Mouse (Mus musculus) erythroblast, adult 5-6 weeks (primary cell): ENCODE measurements around the gene Atxn10. TPM values are rescaled to one million over a fixed set of nuclear protein-coding genes. Genes with fewer than 3 reads are reported as not detected.

Experiments used
- ATAC-seq: replicated peaks from 2 replicates; pipeline ENCODE4 v1.8.0; 2016; ENCODE audit warnings: moderate number of reproducible peaks, mild to moderate bottlenecking, moderate TSS enrichment, inconsistent platforms; ENCODE audit not compliant: poor library complexity, low FRiP score, severe bottlenecking
- total RNA-seq, 2 experiments: library from RNA; stranded (forward) in 1 of 2; stranded (reverse) in 1 of 2; fragments of 150-400 nt in 1 of 2; fragments of 200-764, 138-1000 nt in 1 of 2; gene quantifications; 2 replicates each; pipeline versions ENCODE4 v1.2.3 to v1.2.4; 2015 to 2017; ENCODE audit warnings: low replicate concordance in 2 of 2

The Atxn10 gene
- total RNA-seq, 2 experiments from 2014 or later, result 22.3 to 35.0 TPM

- ATAC-seq, result no peak
Observed at GRCm38 (mm10) chr15:85507370-85508014, 171.4 kb downstream of the Atxn10 start.

Other genes starting within 250 kb of the Atxn10 start
- not detected in 2 replicates for gene Smc1b, start 204.3 kb upstream of the Atxn10 start, total RNA-seq (2015; ENCODE audit: low replicate concordance)
- gene Smc1b, start 204.3 kb upstream of the Atxn10 start, total RNA-seq (2017; ENCODE audit: low replicate concordance), result not detected in 2 replicates
- gene Ribc2, start 204.2 kb upstream of the Atxn10 start, total RNA-seq (2015; ENCODE audit: low replicate concordance), result not detected in 2 replicates
- gene Ribc2, start 204.2 kb upstream of the Atxn10 start, total RNA-seq (2017; ENCODE audit: low replicate concordance), result not detected in 2 replicates
- not detected in 2 replicates for gene Fbln1, start 130.3 kb upstream of the Atxn10 start, total RNA-seq (2015; ENCODE audit: low replicate concordance)
- gene Fbln1, start 130.3 kb upstream of the Atxn10 start, total RNA-seq (2017; ENCODE audit: low replicate concordance), result not detected in 2 replicates
- not detected in 2 replicates for gene 7530416G11Rik, start 167.0 kb downstream of the Atxn10 start, total RNA-seq (2015; ENCODE audit: low replicate concordance)
- gene 7530416G11Rik, start 167.0 kb downstream of the Atxn10 start, total RNA-seq (2017; ENCODE audit: low replicate concordance), result not detected in 2 replicates
- not detected in 2 replicates for gene Wnt7b, start 246.2 kb downstream of the Atxn10 start, total RNA-seq (2015; ENCODE audit: low replicate concordance)
- gene Wnt7b, start 246.2 kb downstream of the Atxn10 start, total RNA-seq (2017; ENCODE audit: low replicate concordance), result not detected in 2 replicates